Mouse (Mus musculus): ENCODE measurements around the gene Ccl11. TPM values are rescaled to one million over a fixed set of nuclear protein-coding genes. Genes with fewer than 3 reads are reported as not detected.

Gene Ccl11
- polyA plus RNA-seq, 1 experiment from 2014 or later, result not detected

DNA sequence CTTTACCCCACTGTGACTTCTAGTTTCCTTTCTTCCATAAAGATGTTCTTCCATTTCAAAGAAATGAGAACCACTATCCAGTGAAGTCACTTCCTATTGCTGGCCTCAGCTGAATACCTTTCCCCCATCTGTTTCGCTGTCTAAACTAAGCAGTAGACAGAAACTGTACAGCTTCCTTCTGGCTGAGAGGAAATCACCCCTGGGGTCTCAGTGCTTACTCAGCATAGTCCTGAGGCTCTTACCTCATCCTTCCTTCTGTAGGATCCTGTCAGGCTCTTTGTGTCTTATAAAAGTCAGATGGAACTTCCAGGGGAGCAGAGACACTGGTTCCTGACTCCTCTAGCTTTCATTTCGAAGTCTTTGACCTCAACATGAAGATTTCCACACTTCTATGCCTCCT is 43.9 kb downstream of the Ccl11 start, which contains the start of gene Ccl12:
Gene Ccl12, plus strand, starts transcription at position 317 of the 400 bp plus-strand sequence.
- 48% methylated on average over 2 of the region's 2 CpGs for WGBS
- H3K9me3 ChIP-seq (ENCODE audit: control insufficient read depth, low read length), result no peaks in the 10 kb centered on the region
- H3K4me3 ChIP-seq (ENCODE audit: low read depth, low read length), result no peak within 1 kb of the TSS
- H3K9ac ChIP-seq (ENCODE audit: low read depth, low read length), result no peak within 1 kb of the TSS
- H3K4me2 ChIP-seq, result no peak within 1 kb of the TSS
- H3K27me3 ChIP-seq (replicated peaks; ENCODE audit: control insufficient read depth, insufficient read depth, low read length), result no peaks in the 10 kb centered on the region
- no peaks in the 10 kb centered on the region for H3K4me1 ChIP-seq (replicated peaks; ENCODE audit: control insufficient read depth, insufficient read depth, low read length)
- DNase-seq (ENCODE audit: low spot score), result no peak
- no peak within 1 kb of the TSS for H3K27ac ChIP-seq (ENCODE audit: low read depth, low read length)
- no peaks in the 10 kb centered on the region for H3K36me3 ChIP-seq (ENCODE audit: control insufficient read depth, insufficient read depth, low read length)
- no peak for ATAC-seq (replicated peaks; ENCODE audit: low FRiP score)

DNA sequence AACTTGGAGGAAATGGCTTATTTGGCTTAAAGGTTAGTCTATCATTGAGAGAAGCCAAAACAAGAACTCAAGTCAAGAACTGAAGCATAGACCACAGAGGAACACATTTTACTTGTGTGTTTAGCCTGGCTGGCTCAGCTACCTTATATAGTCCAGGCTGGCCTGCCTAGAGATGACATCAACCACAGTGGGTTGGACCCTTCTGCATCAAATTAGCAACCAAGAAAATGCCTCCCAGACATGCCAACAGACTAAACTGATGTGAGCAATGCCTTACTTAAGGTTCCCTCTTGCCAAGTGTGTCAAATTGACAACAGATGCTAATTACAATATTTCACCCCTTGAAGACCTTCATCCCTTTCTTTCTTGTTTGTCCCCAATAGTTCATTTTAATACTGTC is 52.0 kb downstream of the Ccl11 start:
- Histone ChIP-seq H3K9me3 (ENCODE audit: control insufficient read depth, low read length) (no peaks in the 10 kb centered on the region), H3K36me3 (ENCODE audit: control insufficient read depth, insufficient read depth, low read length) (no peaks in the 10 kb centered on the region), H3K4me3 (ENCODE audit: low read depth, low read length) (no peak overlapping the region), H3K27ac (ENCODE audit: low read depth, low read length) (no peak overlapping the region), H3K4me1 (replicated peaks; ENCODE audit: control insufficient read depth, insufficient read depth, low read length) (no peaks in the 10 kb centered on the region), H3K4me2 (no peak overlapping the region), H3K27me3 (replicated peaks; ENCODE audit: control insufficient read depth, insufficient read depth, low read length) (no peaks in the 10 kb centered on the region), H3K9ac (ENCODE audit: low read depth, low read length) (no peak overlapping the region)
- ATAC-seq (replicated peaks; ENCODE audit: low FRiP score) (no peak), DNase-seq (ENCODE audit: low spot score) (no peak)

DNA sequence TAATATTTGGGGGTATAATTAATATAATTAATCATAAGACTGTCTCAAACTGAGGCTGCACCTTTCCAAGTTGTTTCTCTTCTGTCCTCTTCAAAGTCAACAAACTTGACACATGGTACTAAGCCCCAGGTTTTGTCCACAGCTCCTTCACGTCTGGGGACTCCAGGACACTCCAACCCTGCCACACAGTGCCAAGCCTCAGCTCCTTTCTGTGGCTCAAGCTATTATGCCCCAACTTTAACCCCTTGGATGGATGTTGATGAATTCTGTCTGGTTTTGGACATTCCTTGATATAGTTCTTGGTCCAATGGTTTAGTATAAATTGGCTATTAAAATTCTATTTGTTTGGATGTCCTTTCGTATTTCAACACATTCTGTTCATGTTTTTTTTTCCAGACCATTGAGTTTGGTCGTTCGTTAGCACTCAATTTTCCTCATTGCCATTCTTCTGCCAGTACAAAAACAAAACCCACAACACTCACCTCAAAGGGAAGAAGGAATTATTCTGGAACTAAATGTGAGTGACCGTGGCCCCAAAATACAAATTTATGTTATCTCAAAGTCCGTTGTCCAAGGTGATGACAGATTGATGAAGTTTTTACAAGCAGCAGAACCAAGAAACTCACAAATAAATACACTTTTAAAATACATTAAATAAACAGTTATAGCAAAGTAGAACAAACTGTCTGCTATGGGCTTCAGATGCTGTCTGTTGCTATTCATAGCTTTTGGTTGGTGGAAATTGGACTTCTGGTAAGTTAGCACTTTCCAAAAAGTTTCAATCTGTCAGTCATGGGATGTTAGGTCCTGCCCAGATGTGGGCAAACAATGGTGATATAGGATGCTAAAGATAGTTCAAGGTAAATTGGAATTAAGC is 53.0 kb downstream of the Ccl11 start:
- WGBS, result 77% methylated on average over 6 of the region's 6 CpGs
- DNase-seq (ENCODE audit: low spot score), result no peak
- H3K4me2 ChIP-seq, result no peak overlapping the region
- no peak overlapping the region for H3K27ac ChIP-seq (ENCODE audit: low read depth, low read length)
- ATAC-seq (replicated peaks; ENCODE audit: low FRiP score), result no peak
- no peaks in the 10 kb centered on the region for H3K36me3 ChIP-seq (ENCODE audit: control insufficient read depth, insufficient read depth, low read length)
- no peak overlapping the region for H3K9ac ChIP-seq (ENCODE audit: low read depth, low read length)
- no peaks in the 10 kb centered on the region for H3K4me1 ChIP-seq (replicated peaks; ENCODE audit: control insufficient read depth, insufficient read depth, low read length)
- H3K4me3 ChIP-seq (ENCODE audit: low read depth, low read length), result no peak overlapping the region
- no peaks in the 10 kb centered on the region for H3K9me3 ChIP-seq (ENCODE audit: control insufficient read depth, low read length)
- no peaks in the 10 kb centered on the region for H3K27me3 ChIP-seq (replicated peaks; ENCODE audit: control insufficient read depth, insufficient read depth, low read length)

Other genes starting within 250 kb of the Ccl11 start
- gene 5530401A14Rik, start 197.2 kb upstream of the Ccl11 start, polyA plus RNA-seq (2014; fragmentation: Nextera tagmentation; extraction: Ambion mirVana), result not detected in 2 replicates
- 0.18 and 0.27 TPM in 2 replicates for gene Asic2, start 89.4 kb upstream of the Ccl11 start, polyA plus RNA-seq (2014; fragmentation: Nextera tagmentation; extraction: Ambion mirVana)
- gene Ccl2, start 22.3 kb upstream of the Ccl11 start, polyA plus RNA-seq (2014; fragmentation: Nextera tagmentation; extraction: Ambion mirVana), result 1.4 and 1.8 TPM in 2 replicates
- not detected in 2 replicates for gene Gm17268, start 19.3 kb upstream of the Ccl11 start, polyA plus RNA-seq (2014; fragmentation: Nextera tagmentation; extraction: Ambion mirVana)
- gene Ccl7, start 12.1 kb upstream of the Ccl11 start, polyA plus RNA-seq (2014; fragmentation: Nextera tagmentation; extraction: Ambion mirVana), result 0.36 and 0.39 TPM in 2 replicates
- 0.38 TPM in 1 of 2 replicates, not detected in the other for gene Ccl12, start 44.0 kb downstream of the Ccl11 start, polyA plus RNA-seq (2014; fragmentation: Nextera tagmentation; extraction: Ambion mirVana)
- not detected in 2 replicates for gene Ccl8, start 57.4 kb downstream of the Ccl11 start, polyA plus RNA-seq (2014; fragmentation: Nextera tagmentation; extraction: Ambion mirVana)
- gene Ccl1, start 247.9 kb downstream of the Ccl11 start, polyA plus RNA-seq (2014; fragmentation: Nextera tagmentation; extraction: Ambion mirVana), result not detected in 2 replicates

All from liver, embryonic 11.5 days (tissue).